Mouse (Mus musculus) adipocyte (in vitro differentiated cells): ENCODE data around the gene Gng3.
"Not testable (repeated sequence)": the region's sequence is repeated elsewhere in the genome, so short reads cannot be mapped to it uniquely, and the experiment has no call there.

Source experiments
- DNase-seq: peaks from one replicate; pipeline ENCODE4 v3.0.0-alpha.2; 2016; ENCODE audit warnings: low spot score

Gng3 gene

DNA sequence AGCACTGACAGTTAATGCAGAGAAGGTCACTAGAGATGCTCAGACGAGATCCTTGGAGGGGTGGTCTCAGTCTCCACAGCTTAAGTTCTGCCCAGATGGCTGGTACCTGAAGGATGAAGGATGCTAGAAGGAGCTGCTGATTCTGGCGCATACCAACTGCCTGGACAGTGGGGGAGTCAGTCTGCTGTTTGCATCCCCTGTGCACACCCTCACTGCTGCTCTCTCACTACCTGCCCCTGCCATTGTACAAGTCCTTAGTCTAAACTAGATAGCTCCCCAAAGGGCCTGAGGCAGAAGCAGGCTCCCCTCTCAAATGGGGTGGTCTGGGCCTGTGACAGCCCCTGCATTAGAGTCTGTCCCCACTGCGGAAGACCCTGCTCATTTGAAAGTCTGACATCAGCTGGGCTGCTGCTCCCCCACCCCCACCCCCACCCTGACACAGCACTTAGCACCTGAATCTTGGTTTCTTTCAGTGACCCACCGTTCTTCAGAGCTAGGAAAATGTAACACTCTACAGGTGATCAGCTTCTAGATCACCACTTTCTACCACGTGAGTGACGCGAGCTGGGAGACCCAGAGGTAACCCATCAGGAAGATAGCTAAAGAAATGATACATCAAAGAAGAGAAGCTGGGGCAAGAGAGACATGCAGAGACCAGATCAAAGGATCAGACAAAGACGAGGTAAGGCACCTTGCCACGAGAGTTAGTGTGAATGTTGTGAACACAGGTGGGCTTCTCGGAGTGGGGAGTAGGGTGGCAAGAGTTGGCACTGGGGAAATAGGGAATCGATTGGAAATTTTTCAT is at the start of gene Gng3:
Gng3 (minus strand) TSS at position 92 of the 805 bp plus-strand sequence.
- DNase-seq, result no peak

DNA sequence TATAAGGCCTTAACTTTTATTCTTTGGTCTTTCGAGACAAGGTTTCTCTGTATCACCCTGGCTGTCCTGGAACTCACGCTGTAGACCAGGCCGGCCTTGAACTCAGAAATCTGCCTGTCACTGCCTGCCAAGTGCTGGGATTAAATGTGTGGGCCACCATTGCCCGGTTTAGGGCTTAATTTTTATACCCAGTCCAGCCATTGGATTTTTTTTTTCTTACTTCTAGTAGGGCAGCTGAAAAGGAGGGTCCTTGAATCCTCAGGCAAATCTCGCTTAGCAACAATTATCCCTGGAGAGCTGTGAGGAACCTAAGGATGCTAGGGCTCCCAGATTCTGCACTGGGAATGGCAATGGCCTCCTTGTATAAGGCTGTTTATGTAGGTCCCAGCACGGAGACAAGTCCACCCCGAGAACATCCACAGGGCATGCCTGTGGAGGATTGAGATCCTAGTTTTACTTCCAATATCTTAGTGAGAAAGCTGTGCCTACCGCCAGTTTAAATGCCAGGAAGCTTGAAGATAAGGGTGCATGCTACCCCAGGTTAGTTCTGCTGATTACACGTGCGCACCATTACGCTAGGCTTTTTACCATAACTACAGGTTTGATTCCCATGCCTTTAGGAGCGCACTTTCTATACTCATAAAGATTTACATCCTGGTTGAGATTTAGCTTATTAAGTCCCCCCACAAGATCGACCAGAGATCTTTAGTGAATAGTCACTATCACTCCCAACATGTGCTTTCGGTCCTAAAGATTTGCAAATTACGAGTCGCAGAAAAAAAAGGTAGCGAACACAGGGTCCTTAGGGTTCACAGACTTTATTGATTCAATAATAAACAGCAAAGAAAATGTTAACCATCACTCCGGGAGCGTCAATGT is 48.8 kb upstream of the Gng3 start:
- no peak for DNase-seq

DNA sequence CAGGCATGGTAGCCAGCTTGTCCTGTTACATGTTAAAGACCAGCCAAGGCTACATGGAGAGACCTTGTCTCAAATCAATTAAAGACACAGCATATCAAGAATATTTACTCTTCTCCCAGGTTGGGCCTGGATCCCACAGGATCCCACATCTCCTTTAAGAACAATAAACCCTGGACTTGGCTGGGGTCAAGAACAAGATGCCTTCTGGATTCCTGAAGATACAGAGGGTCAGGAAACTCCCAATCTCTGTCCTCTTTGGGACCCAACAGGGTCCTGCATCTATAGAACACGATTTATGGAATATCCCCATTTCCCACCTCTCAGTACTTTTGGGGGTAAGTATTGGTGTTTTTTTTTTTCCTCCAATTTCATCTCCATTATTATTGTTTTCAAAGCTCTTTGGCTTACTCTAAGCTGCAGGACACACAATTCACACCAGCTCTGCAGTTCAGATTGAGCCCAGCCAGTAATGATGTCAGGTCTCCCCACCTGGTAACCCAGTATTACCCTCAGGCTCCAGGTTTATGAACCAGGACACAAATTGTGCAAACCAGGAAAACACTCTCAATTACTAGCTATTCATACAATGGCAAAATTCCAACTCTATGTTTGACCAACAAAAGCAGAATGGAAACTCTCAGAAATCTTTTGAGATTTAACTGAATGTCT is 48.1 kb upstream of the Gng3 start:
- DNase-seq, result no peak

DNA sequence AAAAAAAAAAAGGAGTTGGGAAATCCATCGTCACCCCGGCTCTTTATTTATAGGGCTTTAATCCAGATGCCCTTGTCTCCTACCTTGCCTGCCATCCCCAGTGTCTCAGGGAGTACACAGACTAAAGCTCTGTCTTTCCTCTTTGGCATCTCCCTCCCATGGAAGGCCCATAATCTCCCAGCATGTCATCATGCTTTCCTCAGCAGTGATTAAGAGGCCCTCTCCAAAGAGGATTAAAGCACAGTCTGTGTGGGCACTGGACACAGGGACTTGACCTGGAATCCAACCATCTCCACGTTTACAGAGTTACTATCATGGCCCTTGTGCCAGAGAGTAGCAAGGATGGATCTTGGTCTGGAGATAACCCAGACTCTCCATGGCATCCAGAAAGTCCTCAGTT is 44.6 kb upstream of the Gng3 start, which contains the start of the genes Lbhd1 and Gm49403:
Lbhd1 (plus strand) TSS at position 117 of the 400 bp plus-strand sequence.
Gm49403 (plus strand) TSS at position 315 of the 400 bp plus-strand sequence.
- DNase-seq, result no peak

DNA sequence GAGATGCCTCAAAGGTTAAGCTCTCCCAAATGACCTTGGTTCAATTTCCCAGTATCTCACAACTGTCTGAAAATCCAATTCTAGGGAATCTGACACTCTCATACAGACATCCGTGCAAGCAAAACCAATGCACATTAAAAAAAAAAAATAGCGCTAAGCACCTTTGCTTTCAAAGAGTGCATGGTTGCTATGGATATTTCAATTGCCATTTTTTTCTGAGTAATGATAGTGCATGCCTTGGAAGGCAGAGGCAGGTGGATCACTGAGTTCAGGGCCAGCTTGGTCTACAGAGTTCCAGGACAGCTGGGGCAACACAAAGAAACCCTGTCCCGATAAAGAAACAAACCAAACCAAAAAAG is 42.0 kb upstream of the Gng3 start:
- DNase-seq, result no peak

DNA sequence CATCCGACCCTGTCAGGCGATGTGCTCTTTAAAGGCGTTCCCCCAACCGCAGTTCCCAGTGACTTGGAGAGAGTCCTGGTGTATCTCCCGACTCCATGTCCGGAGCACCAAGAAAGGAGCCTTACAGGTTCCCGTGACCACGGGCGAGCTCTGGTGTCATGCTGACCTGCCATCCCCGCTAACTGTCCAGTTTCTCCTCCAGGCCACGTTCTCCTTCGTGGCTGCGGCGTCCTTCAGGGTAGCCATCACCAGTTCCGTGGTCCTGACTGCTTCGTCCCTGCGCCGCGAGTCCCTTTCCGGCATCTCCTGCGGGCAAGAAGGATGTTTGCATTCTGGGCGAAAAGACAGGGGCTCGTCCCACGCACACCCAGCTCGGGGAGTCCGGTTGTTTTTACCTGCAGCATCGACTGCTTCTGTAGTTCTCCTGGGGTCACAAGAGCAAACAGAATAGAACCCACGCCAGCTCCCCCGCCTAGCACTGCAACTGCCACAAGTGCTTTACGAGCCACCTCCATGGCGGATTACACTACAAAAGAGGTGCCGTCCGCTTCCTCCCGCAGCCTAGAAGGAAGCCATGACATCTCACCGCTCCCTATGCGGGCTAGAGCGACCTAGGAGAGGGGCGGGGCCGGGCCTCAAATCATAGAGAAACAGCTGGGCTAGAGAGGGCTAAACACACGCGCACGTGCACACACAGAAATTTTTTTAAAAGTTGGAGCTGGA is 41.5 kb upstream of the Gng3 start, which contains the start of gene Uqcc3:
Uqcc3 (minus strand) TSS at position 613 of the 723 bp plus-strand sequence.
- DNase-seq, result peak; percentile 93

DNA sequence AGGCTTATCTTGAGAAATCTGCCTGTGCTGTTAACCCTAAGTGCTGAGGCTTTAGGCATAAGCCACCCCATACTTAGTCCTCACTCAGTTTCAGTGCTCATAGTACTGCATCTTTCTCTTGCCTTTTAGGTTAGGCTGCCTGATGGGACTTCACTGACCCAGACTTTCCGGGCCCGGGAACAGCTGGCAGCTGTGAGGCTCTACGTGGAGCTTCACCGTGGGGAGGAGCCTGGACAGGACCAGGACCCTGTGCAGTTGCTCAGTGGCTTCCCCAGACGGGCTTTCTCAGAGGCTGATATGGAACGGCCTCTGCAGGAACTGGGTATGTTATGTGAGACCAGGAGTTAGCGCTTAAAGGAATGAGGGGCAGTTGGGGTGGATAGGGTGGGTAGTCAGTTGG is 36.0 kb upstream of the Gng3 start:
- no peak for DNase-seq

DNA sequence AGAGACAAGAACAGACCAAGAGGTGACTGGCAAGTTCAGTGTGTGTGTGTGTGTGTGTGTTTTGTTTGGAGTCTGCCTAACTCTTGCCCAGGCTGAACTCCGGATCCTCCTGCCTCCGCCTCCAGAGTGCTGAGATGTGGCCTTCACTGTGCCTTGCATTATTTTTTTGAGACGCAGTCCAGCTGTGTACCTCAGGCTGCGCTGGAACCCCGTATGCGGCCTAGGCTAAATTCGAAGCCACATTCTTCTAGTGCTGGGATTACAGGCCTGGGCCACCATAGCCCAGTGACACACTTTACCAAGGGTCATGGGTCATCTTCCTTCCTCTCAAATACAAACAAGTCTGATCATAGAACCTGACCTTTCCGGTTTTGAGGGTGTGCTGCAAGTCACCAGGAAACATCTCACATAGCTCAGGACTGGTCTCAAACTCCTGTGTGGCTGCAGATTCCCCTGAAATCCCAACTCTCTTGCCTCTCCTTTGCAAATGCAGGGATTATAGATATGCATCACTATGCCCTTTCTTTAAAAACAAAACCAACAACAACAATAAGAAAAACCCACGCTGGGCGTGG is 33.4 kb upstream of the Gng3 start:
- peak; percentile 43 for DNase-seq

DNA sequence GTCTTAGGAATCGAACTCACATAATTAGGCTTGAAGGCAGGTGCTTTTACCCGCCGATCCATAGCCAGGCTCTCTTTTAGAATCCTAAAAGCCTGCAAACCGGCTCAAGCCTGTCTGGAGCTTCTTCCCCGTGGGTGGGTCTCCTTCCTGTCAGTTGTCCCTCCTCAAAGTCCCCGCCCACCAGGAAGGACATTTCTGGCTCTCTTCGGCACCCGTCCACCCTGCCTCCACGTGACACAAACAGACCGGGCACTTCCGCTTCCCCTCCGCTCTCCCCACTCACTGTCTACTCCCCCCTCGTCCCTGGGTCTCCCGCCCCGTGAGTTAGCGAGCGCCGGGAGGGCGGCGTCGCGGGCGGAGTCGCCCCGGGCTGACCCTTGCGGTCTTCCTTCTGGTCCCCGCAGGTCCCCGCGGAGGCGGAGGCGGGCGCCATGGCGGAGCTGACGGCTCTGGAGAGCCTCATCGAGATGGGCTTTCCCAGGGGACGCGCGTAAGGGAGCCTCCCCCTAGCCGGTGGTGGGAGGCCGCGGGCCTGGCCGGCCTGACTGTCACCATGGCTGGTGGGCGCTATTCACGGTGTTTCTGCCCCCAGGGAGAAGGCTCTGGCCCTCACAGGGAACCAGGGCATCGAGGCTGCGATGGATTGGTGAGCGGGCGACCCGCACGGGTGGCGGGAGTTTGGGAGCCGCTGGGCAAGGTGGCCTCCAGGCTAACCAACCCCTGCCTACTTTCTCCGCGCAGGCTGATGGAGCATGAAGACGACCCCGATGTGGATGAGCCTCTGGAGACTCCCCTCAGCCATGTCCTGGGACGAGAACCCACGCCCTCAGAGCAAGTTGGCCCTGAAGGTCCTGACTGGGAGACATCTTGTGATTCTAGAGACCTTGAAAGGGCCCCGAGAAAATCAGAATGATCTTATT is 32.5 kb upstream of the Gng3 start, which contains the start of gene Ubxn1:
Ubxn1 (plus strand) TSS at position 230 of the 920 bp plus-strand sequence.
- DNase-seq, result peak; percentile 99

DNA sequence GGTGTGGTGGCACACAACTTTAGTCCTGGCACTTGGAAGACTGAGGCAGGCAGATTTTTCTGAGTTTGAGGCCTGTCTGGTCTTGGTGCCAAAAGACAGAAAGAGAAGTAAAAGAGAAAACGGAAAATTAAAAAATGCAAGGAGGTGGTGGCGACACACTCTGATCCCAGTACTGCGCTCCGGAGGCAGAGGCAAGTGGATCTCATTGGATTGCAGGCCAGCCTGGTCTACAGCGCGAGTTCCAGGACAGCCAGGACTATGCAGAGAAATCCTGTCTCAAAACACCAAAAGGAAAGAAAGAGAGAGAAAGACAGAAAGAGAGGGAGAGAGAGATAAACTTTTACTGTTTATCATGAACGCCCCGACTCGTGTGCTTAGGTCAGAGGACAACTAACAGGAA is 31.8 kb upstream of the Gng3 start:
- no peak for DNase-seq

DNA sequence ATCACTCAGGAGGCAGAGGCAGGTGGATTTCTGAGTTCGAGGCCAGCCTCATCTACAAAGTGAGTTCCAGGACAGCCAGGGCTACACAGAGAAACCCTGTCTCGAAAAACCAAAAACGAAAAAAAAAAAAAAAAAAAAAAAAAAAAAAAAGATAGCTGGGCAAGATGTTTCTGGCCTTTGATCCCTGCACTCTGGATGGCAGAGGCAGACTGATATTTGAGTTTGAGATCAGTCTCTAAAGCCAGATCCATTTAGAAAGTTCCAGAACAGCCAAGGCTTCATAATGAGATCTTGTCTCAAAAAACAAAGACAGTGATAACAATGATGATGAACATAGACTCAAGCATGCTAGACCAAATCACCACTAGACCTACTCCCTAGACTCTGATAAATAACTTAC is 31.4 kb upstream of the Gng3 start:
- DNase-seq, result not testable (repeated sequence)

DNA sequence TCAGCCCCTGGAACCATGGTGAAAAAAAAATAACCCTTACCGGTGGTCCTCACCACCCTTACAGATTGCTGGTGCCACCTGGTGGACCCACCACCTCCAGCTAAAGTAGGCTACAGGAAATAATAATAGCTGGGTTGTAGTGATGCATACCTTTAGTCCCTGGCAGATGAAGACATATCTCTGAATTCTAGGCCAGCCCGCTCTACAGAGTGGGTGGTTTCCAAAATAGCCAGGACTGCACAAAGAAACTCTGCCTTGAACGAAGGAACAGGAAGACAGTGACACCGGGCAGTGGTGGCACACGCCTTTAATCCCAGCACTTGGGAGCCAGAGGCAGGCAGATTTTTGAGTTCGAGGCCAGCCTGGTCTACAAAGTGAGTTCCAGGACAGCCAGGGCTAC is 25.3 kb upstream of the Gng3 start:
- no peak for DNase-seq

DNA sequence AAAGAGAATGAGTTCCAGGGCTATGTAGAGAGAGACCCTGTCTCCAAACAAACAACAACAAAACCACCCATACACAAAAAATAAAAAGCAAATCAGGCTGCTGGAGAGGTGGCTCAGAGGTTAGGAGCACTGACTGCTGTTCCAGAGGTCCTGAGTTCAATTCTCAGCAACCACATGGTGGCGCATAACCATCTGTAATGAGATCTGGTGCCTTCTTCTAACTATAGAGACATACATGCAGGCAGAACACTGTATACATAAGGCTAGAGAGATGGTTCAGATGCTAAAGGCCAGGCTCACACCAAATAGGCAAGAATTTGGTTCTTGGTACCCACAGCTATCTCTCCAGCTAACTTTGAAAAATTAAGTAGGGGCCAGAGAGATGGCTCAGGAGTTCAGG is 20.0 kb upstream of the Gng3 start:
- DNase-seq, result peak; percentile 59

DNA sequence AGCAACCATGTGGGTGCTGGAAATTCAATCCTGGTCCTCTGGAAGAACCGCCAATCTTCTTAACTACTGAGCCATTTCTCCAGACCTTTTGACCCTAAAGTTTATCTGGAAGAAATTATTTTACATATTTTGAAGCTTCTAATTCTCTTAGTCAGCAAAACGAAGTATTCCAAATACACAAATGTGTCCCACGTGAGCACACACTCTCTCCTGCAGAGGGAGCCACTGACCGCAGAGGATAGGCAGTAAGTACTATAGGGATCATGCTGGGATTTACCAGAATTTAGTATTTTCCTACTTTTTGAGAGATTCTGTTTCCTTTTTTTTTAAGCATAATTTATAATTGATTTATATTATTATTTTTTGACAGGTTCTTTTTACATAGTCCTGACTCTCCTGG is 18.7 kb upstream of the Gng3 start:
- DNase-seq, result peak; percentile 65

DNA sequence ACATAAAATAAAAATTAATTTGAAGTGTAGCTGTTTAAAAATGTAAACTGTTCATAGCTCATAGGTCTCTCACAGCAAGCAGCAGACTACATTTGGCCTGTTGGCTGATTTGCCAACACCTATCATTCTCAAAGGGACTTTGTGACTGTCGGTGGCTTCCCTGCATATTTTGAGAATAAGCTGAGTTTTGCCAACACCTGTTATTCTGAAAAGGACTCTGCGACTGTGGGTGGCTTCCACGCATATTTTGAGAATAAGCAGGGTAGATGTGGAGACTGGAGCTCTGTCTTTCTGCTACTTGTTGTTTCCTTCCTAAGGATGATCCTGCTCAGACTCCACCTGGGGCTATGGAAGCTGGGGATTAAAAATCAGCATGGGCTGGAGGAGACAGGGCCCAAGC is 14.1 kb upstream of the Gng3 start:
- DNase-seq, result no peak

DNA sequence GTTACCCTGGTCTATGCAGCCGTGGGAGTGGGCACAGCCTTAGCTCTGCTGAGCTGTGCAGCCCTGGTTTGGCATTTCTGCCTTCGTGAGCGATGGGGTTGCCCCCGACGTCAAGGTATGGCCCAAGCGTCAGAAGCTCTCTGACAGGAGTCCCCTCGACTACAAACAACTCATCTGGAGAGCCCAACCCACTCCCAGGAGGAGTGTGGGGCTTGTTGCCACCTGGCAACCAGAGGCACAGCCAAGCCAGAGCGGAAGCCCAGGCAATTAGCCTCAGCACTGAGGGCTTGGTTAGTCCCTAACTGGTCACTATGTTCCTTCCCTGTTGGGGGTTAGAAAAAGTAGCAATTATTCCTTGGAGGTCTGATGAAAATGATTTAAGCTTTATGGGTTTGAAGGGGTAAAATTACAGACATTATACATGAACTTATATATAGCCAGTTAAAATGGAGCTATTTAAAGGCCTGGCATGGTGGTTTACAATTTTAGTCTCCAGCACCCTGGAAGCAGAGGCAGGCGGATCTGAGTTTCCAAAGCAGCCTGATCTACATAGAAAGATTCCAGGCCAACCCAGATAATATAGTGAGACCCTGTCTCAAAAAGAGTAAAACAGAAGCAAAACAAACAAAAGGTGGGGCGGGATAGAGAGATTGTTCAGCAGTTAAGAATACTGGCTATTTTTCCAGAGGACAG is 13.4 kb upstream of the Gng3 start:
- DNase-seq, result no peak

DNA sequence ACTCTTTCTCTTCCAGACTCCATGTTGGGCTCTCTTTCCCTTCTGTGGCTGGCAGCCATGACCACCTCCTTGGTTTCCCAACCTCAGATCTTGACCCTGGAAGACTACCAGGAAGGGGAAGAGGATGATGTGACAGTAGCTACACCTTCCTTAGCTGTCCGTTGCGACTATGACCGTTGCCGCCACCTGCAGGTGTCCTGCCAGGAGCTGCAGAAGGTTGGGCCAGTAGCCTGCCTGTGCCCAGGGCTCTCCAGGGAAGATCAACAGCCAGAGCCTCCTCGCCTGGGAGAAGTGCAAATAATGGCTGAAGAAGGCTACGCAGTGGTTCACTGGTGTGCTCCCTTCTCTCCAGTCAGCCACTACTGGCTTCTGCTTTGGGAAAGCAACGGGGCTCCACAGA is 12.6 kb upstream of the Gng3 start:
- no peak for DNase-seq

DNA sequence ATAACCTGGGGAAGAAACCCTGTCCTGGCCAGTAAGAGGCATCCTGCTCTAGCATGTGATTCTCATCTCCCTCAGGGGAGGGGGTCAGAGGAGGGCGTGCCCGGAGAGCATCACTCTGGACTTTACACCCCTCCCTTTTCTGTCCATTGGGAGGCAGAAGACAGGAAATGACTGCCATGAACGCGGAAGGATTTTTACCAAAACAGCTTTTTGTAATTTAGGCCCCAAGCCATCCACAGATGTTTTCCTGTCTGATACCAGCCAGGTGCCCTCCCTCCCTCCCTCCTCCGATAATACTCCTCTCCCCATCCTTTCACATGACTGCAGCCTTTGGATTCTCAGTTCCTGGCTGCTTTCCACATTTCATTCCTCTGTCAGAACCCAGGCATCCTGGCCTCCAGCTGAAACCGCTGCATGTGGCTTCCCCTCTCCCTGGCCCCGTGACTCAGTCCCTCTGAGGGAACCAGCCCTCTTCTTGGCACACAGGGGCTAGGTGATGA is 11.5 kb upstream of the Gng3 start, which contains the start of gene Lrrn4cl:
Lrrn4cl (plus strand) TSS at position 367 of the 500 bp plus-strand sequence.
- peak; percentile 77 for DNase-seq

DNA sequence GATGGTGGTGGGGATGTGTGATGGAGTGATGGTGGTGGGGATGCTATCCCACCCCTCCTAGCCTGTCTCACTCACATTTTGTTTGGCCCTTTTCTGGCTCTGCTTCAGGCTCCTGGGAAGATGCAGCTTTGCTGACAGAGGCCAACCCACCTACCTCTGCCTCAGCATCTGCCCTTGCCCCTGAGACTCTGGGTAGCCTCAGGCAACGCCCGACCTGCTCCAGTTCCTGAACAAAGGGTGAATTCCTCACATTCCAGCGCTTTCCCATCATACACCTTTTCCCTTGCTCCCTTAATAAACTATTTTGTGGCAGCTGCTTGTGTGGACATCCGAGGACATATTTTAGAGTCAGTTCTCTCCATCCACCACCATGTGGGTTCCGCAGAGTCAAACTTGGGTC is 9.4 kb upstream of the Gng3 start:
- DNase-seq, result no peak
